Mouse (Mus musculus) adrenal gland, adult 2 months (tissue): ENCODE data around the gene Rnf187. TPM values are rescaled to one million over a fixed set of nuclear protein-coding genes. Genes with fewer than 3 reads are reported as not detected.

Experiments
- DNase-seq: peaks from one replicate; pipeline ENCODE4 v3.0.0; 2021
- microRNA-seq, 2 experiments: library from miRNA; unstranded; fragments of <30 nt; microRNA quantifications; one replicate each; pipeline ENCODE4 v1.2.0; 2021
- polyA plus RNA-seq: library from polyadenylated mRNA; depleted of rRNA; stranded (reverse); fragments of >200 nt; gene quantifications from 2 replicates; pipeline ENCODE4 v1.2.3, GENCODE M21; 2012; rRNA removed
- total RNA-seq, 2 experiments: library from RNA; stranded (reverse); gene quantifications; 2 replicates each; pipeline ENCODE4 v1.2.3; 2021

Gene Rnf187
- total and polyA plus RNA-seq, 3 experiments, result 143 to 545 (median 198) TPM

GRCm38 (mm10) chr11:58894456-58894855 is 44.3 kb downstream of the Rnf187 start:
- DNase-seq, result no peak

- DNase-seq, result no peak
Measured at GRCm38 (mm10) chr11:58890511-58890910, 48.2 kb downstream of the Rnf187 start.

- DNase-seq, result no peak
Measured at GRCm38 (mm10) chr11:58883756-58884155, 55.0 kb downstream of the Rnf187 start.

Small RNA genes within 50 kb of the gene (microRNA-seq; reads per million reads assigned to microRNA genes)
- gene Gm44313, result 0 reads per million in 2 experiments

Other genes starting within 250 kb of the Rnf187 start
- not detected for gene Olfr319, start 239.8 kb downstream of the Rnf187 start, total RNA-seq
- gene Olfr319, start 239.8 kb downstream of the Rnf187 start, polyA plus RNA-seq, result not detected in 2 replicates
- not detected for gene Olfr318, start 214.9 kb downstream of the Rnf187 start, total RNA-seq
- not detected in 2 replicates for gene Olfr318, start 214.9 kb downstream of the Rnf187 start, polyA plus RNA-seq
- not detected for gene Olfr317, start 199.7 kb downstream of the Rnf187 start, total RNA-seq
- not detected in 2 replicates for gene Olfr317, start 199.7 kb downstream of the Rnf187 start, polyA plus RNA-seq
- not detected for gene Olfr316, start 186.2 kb downstream of the Rnf187 start, total RNA-seq
- gene Olfr316, start 186.2 kb downstream of the Rnf187 start, polyA plus RNA-seq, result not detected in 2 replicates
- not detected for gene Olfr315, start 165.7 kb downstream of the Rnf187 start, total RNA-seq
- not detected in 2 replicates for gene Olfr315, start 165.7 kb downstream of the Rnf187 start, polyA plus RNA-seq
- not detected for gene Olfr314, start 156.0 kb downstream of the Rnf187 start, total RNA-seq
- not detected in 2 replicates for gene Olfr314, start 156.0 kb downstream of the Rnf187 start, polyA plus RNA-seq
- gene Fam183b, start 137.0 kb downstream of the Rnf187 start, total RNA-seq, result 1 to 10 TPM; 2.2 to 2.7 TPM
- 0.39 TPM in 1 of 2 replicates, not detected in the other for gene Fam183b, start 137.0 kb downstream of the Rnf187 start, polyA plus RNA-seq
- not detected for gene Olfr313, start 123.9 kb downstream of the Rnf187 start, total RNA-seq
- gene Olfr313, start 123.9 kb downstream of the Rnf187 start, polyA plus RNA-seq, result not detected in 2 replicates
- not detected for gene Olfr312, start 109.7 kb downstream of the Rnf187 start, total RNA-seq
- gene Olfr312, start 109.7 kb downstream of the Rnf187 start, polyA plus RNA-seq, result not detected in 2 replicates
- gene Olfr311, start 99.7 kb downstream of the Rnf187 start, total RNA-seq, result not detected
- not detected in 2 replicates for gene Olfr311, start 99.7 kb downstream of the Rnf187 start, polyA plus RNA-seq
- 1 to 10 TPM; 4.6 to 5.0 TPM for gene Gm12258, start 91.8 kb downstream of the Rnf187 start, total RNA-seq
- gene Gm12258, start 91.8 kb downstream of the Rnf187 start, polyA plus RNA-seq, result 0.73 and 1.3 TPM in 2 replicates
- gene 2810021J22Rik, start 71.7 kb downstream of the Rnf187 start, total RNA-seq, result 1 to 10 TPM; 3.9 to 7.2 TPM
- 1.7 and 1.8 TPM in 2 replicates for gene 2810021J22Rik, start 71.7 kb downstream of the Rnf187 start, polyA plus RNA-seq
- gene Zfp39, start 34.7 kb downstream of the Rnf187 start, total RNA-seq, result 1 to 10 TPM; 3.5 to 5.0 TPM
- 0.15 and 0.33 TPM in 2 replicates for gene Zfp39, start 34.7 kb downstream of the Rnf187 start, polyA plus RNA-seq
- under 1 TPM in 1 of 2 experiments, not detected in 1; 0.09 TPM for gene Btnl10, start 21.0 kb downstream of the Rnf187 start, total RNA-seq
- gene Btnl10, start 21.0 kb downstream of the Rnf187 start, polyA plus RNA-seq, result not detected in 2 replicates
- gene Hist3h2ba, start 10.0 kb upstream of the Rnf187 start, total RNA-seq, result 1 to 10 TPM; 2.5 to 8.2 TPM
- 5.1 and 9.1 TPM in 2 replicates for gene Hist3h2ba, start 10.0 kb upstream of the Rnf187 start, polyA plus RNA-seq
- 10 to 100 TPM; 13.5 to 26.3 TPM for gene Hist3h2a, start 15.8 kb upstream of the Rnf187 start, total RNA-seq
- 15.4 and 19.1 TPM in 2 replicates for gene Hist3h2a, start 15.8 kb upstream of the Rnf187 start, polyA plus RNA-seq
- under 1 TPM; 0.17 TPM for gene Trim17, start 15.8 kb upstream of the Rnf187 start, total RNA-seq
- 0.18 and 0.36 TPM in 2 replicates for gene Trim17, start 15.8 kb upstream of the Rnf187 start, polyA plus RNA-seq
- 10 to 100 TPM; 21.3 to 23.4 TPM for gene Trim11, start 39.2 kb upstream of the Rnf187 start, total RNA-seq
- 45.2 and 45.7 TPM in 2 replicates for gene Trim11, start 39.2 kb upstream of the Rnf187 start, polyA plus RNA-seq
- gene Obscn, start 197.5 kb upstream of the Rnf187 start, total RNA-seq, result 1 to 10 TPM in 1 of 2 experiments, under 1 TPM in 1; 0.92 to 1.5 TPM
- gene Obscn, start 197.5 kb upstream of the Rnf187 start, polyA plus RNA-seq, result 5.5 and 7.8 TPM in 2 replicates
- 10 to 100 TPM; 16.5 to 21.9 TPM for gene Iba57, start 224.8 kb upstream of the Rnf187 start, total RNA-seq
- gene Iba57, start 224.8 kb upstream of the Rnf187 start, polyA plus RNA-seq, result 15.5 and 16.0 TPM in 2 replicates
- 1 to 10 TPM in 1 of 2 experiments, under 1 TPM in 1; 0.29 to 1.5 TPM for gene Gjc2, start 244.3 kb upstream of the Rnf187 start, total RNA-seq
- 3.0 TPM in 2 replicates for gene Gjc2, start 244.3 kb upstream of the Rnf187 start, polyA plus RNA-seq